Mouse (Mus musculus) lung, postnatal 10 days (tissue): ENCODE measurements around the gene Zfp617.
"Not testable (repeated sequence)": the region's sequence is repeated elsewhere in the genome, so short reads cannot be mapped to it uniquely, and the experiment has no call there.

Experiments
- DNase-seq: peaks from one replicate; pipeline ENCODE4 v3.0.0; 2021

The Zfp617 gene

GRCm38 (mm10) chr8:71952961-71953700, 44.7 kb downstream of the Zfp617 start:
- DNase-seq: not testable (repeated sequence)

GRCm38 (mm10) chr8:71954666-71955065, 46.2 kb downstream of the Zfp617 start:
- DNase-seq: no peak

DNA sequence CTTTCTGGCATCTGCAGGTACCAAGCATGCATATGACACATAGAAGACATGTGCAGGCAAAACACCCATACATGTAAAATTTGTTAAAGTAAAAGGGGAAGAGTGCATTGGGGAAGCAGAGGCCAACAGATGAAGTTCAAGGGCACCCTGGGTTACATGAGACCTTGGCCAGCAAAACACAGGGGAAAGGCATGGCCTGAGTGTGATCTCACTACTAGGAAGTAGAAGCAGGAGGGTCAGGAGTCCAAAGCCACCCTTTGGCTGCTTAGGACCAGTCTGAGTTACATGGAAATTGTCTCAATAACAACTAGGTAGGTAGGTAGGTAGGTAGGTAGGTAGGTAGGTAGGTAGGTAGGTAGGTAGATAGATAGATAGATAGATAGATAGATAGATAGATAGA, 52.0 kb downstream of the Zfp617 start:
- no peak for DNase-seq

- no peak for DNase-seq
Measured at GRCm38 (mm10) chr8:71961796-71962195, 53.4 kb downstream of the Zfp617 start.

DNA sequence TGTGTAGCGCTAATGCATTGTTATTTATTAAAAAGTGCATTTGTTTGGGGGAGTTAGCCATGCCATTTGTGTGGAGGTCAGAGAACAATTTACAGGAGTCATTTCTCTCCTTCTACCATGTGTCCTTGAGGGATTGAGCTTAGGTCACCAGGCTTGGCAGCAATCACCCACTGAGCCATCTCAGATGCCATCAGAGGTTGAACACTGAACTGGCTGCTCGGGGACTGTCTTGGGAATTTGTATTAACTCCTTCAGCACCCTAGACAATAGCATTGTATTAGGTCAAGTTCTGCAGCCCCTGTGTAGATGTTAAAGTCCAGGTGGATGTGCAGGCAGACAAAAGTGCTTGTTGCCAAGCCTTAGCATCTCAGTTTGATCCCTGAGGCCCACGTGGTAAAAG, 55.6 kb downstream of the Zfp617 start:
- DNase-seq: no peak

GRCm38 (mm10) chr8:71965166-71965565, 56.7 kb downstream of the Zfp617 start:
- no peak for DNase-seq

DNA sequence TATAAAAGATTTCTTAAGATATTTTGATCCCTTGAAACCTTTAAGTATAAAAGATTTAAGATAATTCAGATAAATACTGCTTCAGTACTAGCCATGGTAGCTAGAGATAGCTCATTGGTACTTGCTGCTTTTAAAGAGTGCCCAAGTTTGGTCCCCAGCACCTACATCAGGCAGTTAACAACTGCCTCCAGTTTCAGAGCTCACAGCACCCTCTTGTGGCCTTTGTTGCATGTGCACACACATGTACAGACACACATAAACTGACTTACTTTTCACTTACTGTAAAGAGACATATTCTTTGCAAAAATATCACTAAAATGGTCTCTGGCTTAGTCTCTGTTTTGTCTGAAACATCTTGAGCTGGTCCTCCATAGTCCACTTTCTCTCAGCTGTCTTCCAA, 58.0 kb downstream of the Zfp617 start:
- DNase-seq: no peak

DNA sequence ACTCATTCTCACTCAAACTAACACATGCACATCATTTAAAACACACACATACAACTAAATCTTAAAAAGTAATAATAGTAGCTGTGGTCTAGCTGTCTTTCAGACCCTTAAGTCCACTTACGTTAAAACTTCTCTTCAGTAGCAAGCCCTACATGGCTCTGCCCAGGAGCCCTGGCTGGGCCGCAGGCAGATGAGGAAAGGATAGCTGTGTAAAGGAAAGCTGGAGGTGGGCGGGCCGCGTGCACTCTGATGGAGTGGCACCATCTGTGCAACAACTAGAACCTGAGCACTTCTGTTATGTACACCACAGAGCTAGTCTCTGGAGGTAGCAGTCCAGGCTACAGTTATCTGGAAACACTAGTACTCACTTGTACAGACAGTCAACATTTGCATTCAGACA, 58.8 kb downstream of the Zfp617 start:
- no peak for DNase-seq

DNA sequence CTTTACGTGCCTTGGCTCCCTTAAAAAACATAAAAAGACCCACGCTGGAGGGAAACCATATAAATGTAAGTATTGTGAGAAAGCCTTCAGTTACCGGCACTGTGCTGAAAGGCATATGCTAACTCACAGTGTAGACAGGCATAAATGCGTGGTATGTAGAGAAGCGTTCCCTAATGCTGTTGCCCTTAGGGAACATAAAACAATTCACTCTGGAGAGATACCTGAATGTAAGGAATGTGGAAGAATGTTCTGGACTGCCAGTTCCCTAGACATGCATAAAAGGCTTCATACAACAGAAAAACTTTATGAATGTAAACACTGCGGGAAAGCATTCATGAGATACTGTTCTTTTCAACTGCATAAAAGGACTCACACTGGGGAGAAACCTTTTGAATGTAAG, 59.7 kb downstream of the Zfp617 start:
- no peak for DNase-seq

GRCm38 (mm10) chr8:71968636-71969035, 60.2 kb downstream of the Zfp617 start:
- no peak for DNase-seq

- peak; percentile 52 for DNase-seq
Measured at GRCm38 (mm10) chr8:71971945-71972344, 63.5 kb downstream of the Zfp617 start.

GRCm38 (mm10) chr8:71974211-71974610, 65.8 kb downstream of the Zfp617 start:
- no peak for DNase-seq

- peak; percentile 28 for DNase-seq
Measured at GRCm38 (mm10) chr8:71981032-71981431, 72.6 kb downstream of the Zfp617 start.

DNA sequence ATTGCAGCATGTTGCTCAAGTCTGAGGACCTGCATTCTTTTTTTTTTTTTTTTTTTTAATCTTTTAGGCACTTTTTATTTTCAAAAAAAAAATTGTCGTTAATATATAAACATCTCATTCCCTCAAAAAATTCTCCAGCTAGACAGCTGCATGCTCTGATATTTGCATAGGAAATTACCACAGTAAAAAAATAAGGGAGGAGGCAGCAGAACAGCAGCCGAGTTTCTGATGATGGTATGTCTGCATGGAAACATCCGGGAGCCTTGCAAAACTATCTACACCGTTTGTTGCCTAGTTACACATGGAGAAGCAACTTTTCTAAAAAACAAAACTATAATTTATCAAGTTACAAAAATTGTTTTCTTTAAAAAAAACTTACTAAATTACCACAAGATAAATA, 73.0 kb downstream of the Zfp617 start:
- no peak for DNase-seq
